Mouse (Mus musculus) liver, embryonic 14.5 days (tissue): ENCODE measurements around the gene Dnajb14. TPM values are rescaled to one million over a fixed set of nuclear protein-coding genes. Genes with fewer than 3 reads are reported as not detected.

Source experiments
- ATAC-seq: fragments of 200-750 bp; cut with Nextera tagmentation; 2 replicates; pipeline ENCODE4 v1.8.0; 2017; ENCODE audit warnings: moderate number of reproducible peaks, mild to moderate bottlenecking, moderate library complexity; ENCODE audit not compliant: insufficient read depth
- DNase-seq, 3 experiments: peaks; one replicate each; pipeline ENCODE4 v3.0.0-alpha.2; 2012 to 2013; ENCODE audit warnings: low read depth in 3 of 3, low spot score in 3 of 3
- H3K27ac ChIP-seq: fragments of 300-500 bp; sonication (generic); 2 replicates; pipeline ENCODE4 v1.5.1; 2014; ENCODE audit warnings: moderate library complexity, mild to moderate bottlenecking, control low read depth, inconsistent platforms
- H3K27me3 ChIP-seq: fragments of 300-500 bp; sonication (generic); 2 replicates; pipeline ENCODE4 v1.6.1; 2014; ENCODE audit warnings: mild to moderate bottlenecking, low read length, moderate library complexity; ENCODE audit not compliant: control insufficient read depth, insufficient read depth
- H3K36me3 ChIP-seq: fragments of 300-500 bp; sonication (generic); replicated peaks from 2 replicates; pipeline ENCODE4 v1.6.1; 2014; ENCODE audit warnings: low read depth; ENCODE audit not compliant: control insufficient read depth, insufficient read depth
- H3K4me1 ChIP-seq, 2 experiments: fragments of 200-500 bp in 1 of 2; fragments of 300-500 bp in 1 of 2; sonication (generic) in 1 of 2; replicated peaks; 2 replicates each; pipeline ENCODE4 v1.6.1; 2012 to 2014; ENCODE audit warnings: antibody characterized with exemption in 1 of 2, inconsistent platforms in 1 of 2, low read length in 1 of 2; ENCODE audit not compliant: control insufficient read depth in 2 of 2, insufficient read depth in 2 of 2
- H3K4me2 ChIP-seq: fragments of 300-500 bp; sonication (generic); 2 replicates; pipeline ENCODE4 v1.6.1; 2014; ENCODE audit warnings: low read depth, mild to moderate bottlenecking, control low read depth, moderate library complexity
- H3K4me3 ChIP-seq, 2 experiments: fragments of 200-500 bp in 1 of 2; fragments of 300-500 bp in 1 of 2; sonication (generic) in 1 of 2; 2 replicates each; pipeline ENCODE4 v1.5.1; 2012 to 2014; ENCODE audit warnings: low read depth in 2 of 2, low read length in 2 of 2, mild to moderate bottlenecking in 2 of 2, control low read depth in 1 of 2, inconsistent platforms in 1 of 2, moderate library complexity in 1 of 2; ENCODE audit not compliant: insufficient read depth in 1 of 2
- H3K9ac ChIP-seq: fragments of 300-500 bp; sonication (generic); replicated peaks from 2 replicates; pipeline ENCODE4 v1.6.1; 2014; ENCODE audit warnings: mild to moderate bottlenecking, control low read depth, moderate library complexity
- H3K9me3 ChIP-seq: fragments of 300-500 bp; sonication (generic); 2 replicates; pipeline ENCODE4 v1.6.1; 2016; ENCODE audit warnings: low read length, mixed read lengths; ENCODE audit not compliant: control insufficient read depth
- CTCF ChIP-seq: IDR thresholded peaks from 2 replicates; pipeline ENCODE4 v1.5.1; 2016; ENCODE audit warnings: antibody characterized with exemption, low read depth, control low read depth
- EP300 ChIP-seq: IDR thresholded peaks from 2 replicates; pipeline ENCODE4 v1.6.1; 2016; ENCODE audit warnings: antibody characterized with exemption, low read depth
- WGBS: fragments of 180-500 bp; shearing (Covaris S2); extraction: QIAGEN DNeasy Blood & Tissue Kit; methylation state at CpG from one replicate; pipeline ENCODE4 v1.1.7; 2014; ENCODE audit not compliant: insufficient replicate concordance; 5-methylcytosine and 5-hydroxymethylcytosine counted together
- polyA plus RNA-seq, 2 experiments: library from polyadenylated mRNA; depleted of rRNA in 1 of 2; stranded (reverse) in 1 of 2; unstranded in 1 of 2; fragments of >200 nt; fragmentation: Nextera tagmentation in 1 of 2; extraction: Ambion mirVana in 1 of 2; gene quantifications; 2 replicates each; pipeline versions ENCODE4 v1.2.1 to v1.2.3; 2012 to 2014

Gene Dnajb14
- polyA plus RNA-seq, 2 experiments, result 1.5 to 3.7 TPM

DNA sequence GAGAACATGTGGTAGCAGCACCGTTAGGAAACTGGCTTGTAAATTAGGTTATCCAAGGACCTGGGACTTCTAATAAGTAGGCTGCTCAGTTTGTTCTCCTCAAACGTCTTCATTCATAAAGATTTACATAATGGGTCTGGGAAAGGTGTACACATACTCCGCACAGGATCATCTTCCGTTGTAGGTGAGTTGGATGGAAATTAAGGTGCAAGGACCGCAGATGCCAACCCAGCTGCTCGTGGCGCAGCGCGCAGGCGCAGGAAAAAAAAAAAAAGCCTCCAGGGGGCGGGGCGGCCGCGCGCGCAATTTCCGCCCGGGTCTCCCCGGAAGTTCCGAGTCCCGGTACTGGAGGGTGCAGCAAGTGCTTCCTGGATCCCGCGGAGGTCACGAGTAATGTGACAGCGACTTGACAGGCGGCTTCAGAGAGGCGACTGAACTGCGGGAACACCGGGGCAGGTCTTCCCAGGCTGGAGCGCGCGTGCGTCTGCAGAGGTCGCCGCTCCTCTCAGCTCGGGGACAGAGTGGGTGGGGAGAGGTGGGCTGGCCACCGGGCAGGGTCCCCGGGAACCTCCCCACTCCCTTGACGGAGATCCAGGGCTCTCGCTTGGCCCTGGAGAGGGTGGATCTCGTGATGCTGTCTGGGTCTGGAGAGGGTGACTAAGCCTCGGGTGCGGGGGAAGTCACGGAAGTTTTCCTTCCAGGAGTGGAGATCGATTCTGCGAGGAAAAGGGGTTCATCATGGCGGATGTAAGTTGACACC is 50.9 kb downstream of the Dnajb14 start, which contains the start of gene Lamtor3:
Gene Lamtor3, plus strand, starts transcription at position 335 of the 760 bp plus-strand sequence.
- Histone ChIP-seq H3K9ac (peak within 1 kb of the TSS; percentile 91), H3K4me3 (peak within 1 kb of the TSS; percentile 81 to 83), H3K4me2 (peak within 1 kb of the TSS; percentile 91), H3K9me3 (no peaks in the 10 kb centered on the region), H3K27ac (peak within 1 kb of the TSS; percentile 86), H3K36me3 (peaks cover 8% of the 10 kb centered on the region), H3K27me3 (no peaks in the 10 kb centered on the region), H3K4me1 (peaks cover 9% of the 10 kb centered on the region in 2 experiments)
- WGBS, result under 1% methylated on average over 47 of the region's 47 CpGs
- ATAC-seq (peak; percentile 92), DNase-seq (peak; percentile 75 to 82 (median 76))
- TF ChIP-seq CTCF, result peak; percentile 23; the same call in 1 of the 2 replicates
- TF ChIP-seq EP300, result no peak

GRCm38 (mm10) chr3:137918932-137919311 is 51.4 kb downstream of the Dnajb14 start:
- peak overlapping the region; percentile 91 for H3K4me2 ChIP-seq
- no peaks in the 10 kb centered on the region for H3K27me3 ChIP-seq
- no peaks in the 10 kb centered on the region for H3K9me3 ChIP-seq
- peak overlapping the region; percentile 86 for H3K27ac ChIP-seq
- peak; percentile 32 for ATAC-seq
- peaks cover 9% of the 10 kb centered on the region in 2 experiments for H3K4me1 ChIP-seq
- TF ChIP-seq EP300 (no peak), CTCF (no peak)
- peak overlapping the region; percentile 91 for H3K9ac ChIP-seq
- no peak for DNase-seq
- WGBS, result 16% methylated on average over 6 of the region's 6 CpGs
- peaks cover 8% of the 10 kb centered on the region for H3K36me3 ChIP-seq
- peak overlapping the region; percentile 81 to 83 for H3K4me3 ChIP-seq

DNA sequence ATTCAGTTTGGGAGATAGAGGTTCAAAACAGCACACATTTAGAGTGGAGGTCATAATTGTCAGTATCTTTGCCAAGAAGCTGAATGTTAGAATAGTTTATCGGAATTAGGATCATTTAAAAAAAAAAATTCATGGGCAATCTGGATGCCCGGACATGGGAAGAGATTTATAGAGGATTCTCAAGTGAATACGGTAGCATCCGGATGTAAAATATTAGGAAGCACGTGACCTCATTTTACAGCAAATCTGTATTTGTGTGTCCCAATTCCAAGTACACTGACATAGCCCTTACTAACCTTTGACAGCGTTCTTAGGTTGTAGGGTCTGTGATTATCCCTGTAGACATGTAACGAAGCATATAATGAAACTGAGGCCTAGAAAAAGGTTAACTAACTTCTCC is 51.9 kb downstream of the Dnajb14 start:
- H3K27ac ChIP-seq, result peak overlapping the region; percentile 86; the same call in 1 of the 2 replicates
- no peak for DNase-seq
- H3K9ac ChIP-seq, result peak overlapping the region; percentile 91

DNA sequence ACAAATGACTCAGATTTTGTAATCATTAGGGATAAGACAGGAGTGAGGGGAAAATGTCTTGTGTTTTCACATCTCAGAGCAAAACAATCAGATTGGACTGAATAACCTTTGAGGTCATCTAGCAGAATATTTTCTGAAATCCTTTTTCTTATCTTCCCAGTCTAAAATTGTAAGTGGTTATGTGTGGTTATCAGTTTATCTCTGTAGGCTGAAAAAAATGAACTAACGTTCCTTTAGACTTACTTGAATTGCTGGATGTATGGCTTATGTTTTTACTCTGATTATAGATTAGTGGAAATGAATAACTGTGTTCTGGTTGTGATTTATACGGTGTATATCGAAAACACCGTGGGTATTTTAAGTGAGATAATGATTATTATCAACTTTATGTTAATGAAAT is 53.1 kb downstream of the Dnajb14 start:
- Histone ChIP-seq H3K27ac (no peak overlapping the region), H3K9ac (no peak overlapping the region), H3K9me3 (no peaks in the 10 kb centered on the region), H3K27me3 (no peaks in the 10 kb centered on the region), H3K4me1 (peaks cover 9% of the 10 kb centered on the region in 2 experiments), H3K4me3 (no peak overlapping the region), H3K4me2 (no peak overlapping the region), H3K36me3 (peaks cover 15% of the 10 kb centered on the region)
- TF ChIP-seq CTCF (no peak), EP300 (no peak)
- DNase-seq (no peak), ATAC-seq (no peak)
- 66% methylated on average over 4 of the region's 4 CpGs for WGBS

More for the DNA sequence above, 51.9 kb downstream of the Dnajb14 start:
- peak overlapping the region; percentile 91 for H3K4me2 ChIP-seq
- no peaks in the 10 kb centered on the region for H3K9me3 ChIP-seq
- no peaks in the 10 kb centered on the region for H3K27me3 ChIP-seq
- peaks cover 8% of the 10 kb centered on the region for H3K36me3 ChIP-seq
- WGBS, result 80% methylated on average over 7 of the region's 7 CpGs
- no peak for ATAC-seq
- H3K4me1 ChIP-seq, result peaks cover 9% of the 10 kb centered on the region in 2 experiments
- H3K4me3 ChIP-seq, result peak overlapping the region; percentile 81 to 83
- TF ChIP-seq CTCF, result no peak
- TF ChIP-seq EP300, result no peak

- whole genome bisulfite sequencing, result 74% methylated on average over 4 of the region's 4 CpGs
- H3K4me3 ChIP-seq, result no peak overlapping the region
- peaks cover 27% of the 10 kb centered on the region for H3K36me3 ChIP-seq
- DNase-seq (no peak), ATAC-seq (no peak)
- H3K27me3 ChIP-seq, result no peaks in the 10 kb centered on the region
- H3K9me3 ChIP-seq, result no peaks in the 10 kb centered on the region
- no peak overlapping the region for H3K9ac ChIP-seq
- TF ChIP-seq EP300, result no peak
- H3K4me1 ChIP-seq, result peaks cover 0 to 2% of the 10 kb centered on the region in 2 experiments; a peak in 1 of 4 replicates
- no peak overlapping the region for H3K4me2 ChIP-seq
- no peak overlapping the region for H3K27ac ChIP-seq
Measured at GRCm38 (mm10) chr3:137927010-137927409, 59.5 kb downstream of the Dnajb14 start.
